Mouse (Mus musculus) C3H10T1/2 (cell line): ENCODE measurements around the gene Dnajc13. TPM values are rescaled to one million over a fixed set of nuclear protein-coding genes. Genes with fewer than 3 reads are reported as not detected.

Source experiments
- polyA plus RNA-seq, 2 experiments: library from polyadenylated mRNA; unstranded; fragments of >200 nt; fragmentation: generic; extraction: Trizol; gene quantifications; one replicate each; pipeline ENCODE4 v1.2.1; 2012; ENCODE audit warnings: missing spikeins in 2 of 2

Gene Dnajc13
- 10 to 100 TPM in 1 of 2 experiments, 1 to 10 TPM in 1; 1.4 to 12.3 TPM for polyA plus RNA-seq

DNA sequence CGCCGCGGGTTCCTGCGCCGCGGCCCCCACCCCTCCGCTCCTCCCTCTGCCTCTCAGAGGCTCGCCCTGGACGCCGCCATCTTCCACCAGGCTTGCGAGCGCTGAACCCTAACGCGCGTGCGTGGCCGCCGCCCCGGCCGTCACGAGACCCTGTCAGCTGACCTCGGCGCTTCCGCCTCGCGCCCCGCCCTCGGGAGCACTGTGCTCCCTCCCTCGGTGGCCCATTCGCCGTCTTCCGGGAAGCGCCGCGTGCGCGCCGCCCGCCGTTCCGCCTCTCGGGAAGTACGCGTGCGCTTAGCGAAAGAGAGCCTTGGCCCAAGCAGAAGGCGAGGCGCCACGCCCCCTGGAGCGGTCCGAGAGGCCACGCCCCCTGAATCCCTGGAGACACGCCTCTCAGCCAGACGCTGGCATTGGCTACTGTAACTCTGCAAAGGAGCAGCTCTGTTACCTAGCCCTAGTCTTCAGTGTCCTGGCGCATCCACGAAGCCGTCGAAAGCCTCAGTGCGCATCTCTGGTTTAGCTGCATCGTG is at the start of gene Dnajc13:
Gene Dnajc13, minus strand, starts transcription at position 108 of the 530 bp plus-strand sequence.

DNA sequence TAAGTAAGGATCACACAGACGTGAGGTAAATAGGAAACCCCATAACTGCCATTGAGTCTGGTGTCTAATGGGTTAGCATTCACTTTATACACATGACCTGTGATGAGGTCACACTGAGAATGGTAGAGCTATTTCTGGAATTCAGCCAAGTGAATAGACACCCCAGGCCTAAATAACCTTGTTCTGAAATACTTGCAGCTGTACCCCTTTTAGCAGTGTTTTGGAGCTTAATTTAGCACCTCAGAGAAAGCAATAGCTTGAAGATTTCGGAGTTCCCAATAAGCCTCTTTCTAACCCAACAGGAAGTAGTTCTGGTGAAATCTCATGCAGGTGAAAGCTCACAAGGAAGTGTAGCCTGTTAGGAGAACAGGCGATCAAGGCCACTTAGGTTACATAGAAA is 135.9 kb downstream of the Dnajc13 start, which contains the start of gene Ackr4:
Gene Ackr4, minus strand, starts transcription at position 101 of the 400 bp plus-strand sequence.

Other genes with a start within 250 kb of the Dnajc13 start
- gene Gm28305, start 222.3 kb downstream of the Dnajc13 start, polyA plus RNA-seq = not detected
- gene Uba5, start 199.8 kb downstream of the Dnajc13 start, polyA plus RNA-seq = 10 to 100 TPM in 1 of 2 experiments, 1 to 10 TPM in 1; 2.2 to 16.9 TPM
- 1 to 10 TPM in 1 of 2 experiments, under 1 TPM in 1; 0.42 to 5.1 TPM for gene Acad11, start 199.6 kb downstream of the Dnajc13 start, polyA plus RNA-seq
- gene Ackr4, start 136.0 kb downstream of the Dnajc13 start, polyA plus RNA-seq = under 1 TPM in 1 of 2 experiments, not detected in 1; 0.28 TPM
- gene Acpp, start 74.8 kb upstream of the Dnajc13 start, polyA plus RNA-seq = under 1 TPM; 0.02 to 0.30 TPM